Mouse (Mus musculus): ENCODE data around the gene Sppl2b. TPM values are rescaled to one million over a fixed set of nuclear protein-coding genes. Genes with fewer than 3 reads are reported as not detected.

Sppl2b gene
- polyA plus RNA-seq, 2 experiments = 40.8 to 86.8 TPM

DNA sequence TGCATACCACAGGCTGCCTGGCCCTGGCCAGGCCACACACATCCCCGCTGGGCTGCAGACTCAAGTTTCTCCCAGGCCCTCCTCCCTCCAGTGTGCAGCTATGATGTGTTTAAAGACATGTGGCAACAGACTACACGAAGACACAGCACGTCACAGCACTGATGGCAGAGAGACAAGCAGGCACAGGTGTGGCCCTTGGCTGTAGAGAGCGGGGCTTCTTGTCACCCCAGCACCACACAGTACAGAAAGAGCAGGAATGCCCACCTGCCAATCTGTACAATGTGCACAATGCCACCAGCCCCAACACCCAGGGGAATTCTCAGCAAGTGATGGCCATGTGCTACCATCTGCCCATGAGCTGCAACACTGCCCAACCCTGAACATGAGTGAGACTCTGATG is 56.3 kb downstream of the Sppl2b start:
- no peaks in the 10 kb centered on the region for H3K27me3 ChIP-seq (ENCODE audit: control insufficient read depth, insufficient read depth, low read length)
- H3K4me1 ChIP-seq (ENCODE audit: control insufficient read depth, insufficient read depth, low read length) = no peaks in the 10 kb centered on the region
- H3K36me3 ChIP-seq (ENCODE audit: control insufficient read depth, insufficient read depth, low read length) = peaks cover 60% of the 10 kb centered on the region
- ATAC-seq (ENCODE audit: low FRiP score, low read depth) (peak; percentile 32), DNase-seq (ENCODE audit: low spot score) (peak; percentile 25)
- H3K9me3 ChIP-seq (ENCODE audit: control insufficient read depth, low read length) = no peaks in the 10 kb centered on the region
- no peak overlapping the region for H3K4me3 ChIP-seq (replicated peaks; ENCODE audit: low read length)
- WGBS = 95% methylated on average over 4 of the region's 4 CpGs
- TF ChIP-seq POLR2A (IDR thresholded peaks at IDR 0.05; ENCODE audit: borderline replicate concordance, extremely low read depth, insufficient read depth, insufficient read length) = no peak
- H3K9ac ChIP-seq (ENCODE audit: low read depth, low read length, severe bottlenecking) = no peak overlapping the region
- H3K27ac ChIP-seq (replicated peaks; ENCODE audit: low read depth, low read length) = no peak overlapping the region
- no peak overlapping the region for H3K4me2 ChIP-seq (replicated peaks; ENCODE audit: low read depth, low read length, severe bottlenecking)

DNA sequence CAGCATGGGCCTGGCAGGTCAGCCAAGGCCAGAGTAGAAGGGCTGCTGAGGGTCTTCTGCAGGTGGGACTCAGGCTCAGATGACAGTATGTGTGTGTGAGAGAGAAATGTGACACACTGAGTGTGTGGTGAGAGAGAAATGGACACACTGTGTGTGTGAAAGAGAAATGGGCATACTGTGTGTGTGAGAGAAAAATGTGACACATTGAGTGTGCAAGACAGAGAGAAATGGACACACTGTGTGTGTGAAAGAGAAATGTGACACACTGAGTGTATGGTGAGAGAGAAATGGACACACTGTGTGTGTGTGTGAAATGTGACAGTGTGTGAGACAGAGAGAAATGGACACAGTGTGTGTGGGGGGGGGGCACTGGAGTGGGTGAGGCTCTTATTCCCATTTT is 56.8 kb downstream of the Sppl2b start:
- ATAC-seq (ENCODE audit: low FRiP score, low read depth) (no peak), DNase-seq (ENCODE audit: low spot score) (no peak)
- Histone ChIP-seq H3K4me1 (ENCODE audit: control insufficient read depth, insufficient read depth, low read length) (no peaks in the 10 kb centered on the region; the same call in 1 of the 2 replicates), H3K4me3 (replicated peaks; ENCODE audit: low read length) (no peak overlapping the region), H3K9me3 (ENCODE audit: control insufficient read depth, low read length) (no peaks in the 10 kb centered on the region), H3K4me2 (replicated peaks; ENCODE audit: low read depth, low read length, severe bottlenecking) (no peak overlapping the region), H3K9ac (ENCODE audit: low read depth, low read length, severe bottlenecking) (no peak overlapping the region), H3K36me3 (ENCODE audit: control insufficient read depth, insufficient read depth, low read length) (peaks cover 57% of the 10 kb centered on the region), H3K27me3 (ENCODE audit: control insufficient read depth, insufficient read depth, low read length) (no peaks in the 10 kb centered on the region), H3K27ac (replicated peaks; ENCODE audit: low read depth, low read length) (no peak overlapping the region)
- TF ChIP-seq POLR2A (IDR thresholded peaks at IDR 0.05; ENCODE audit: borderline replicate concordance, extremely low read depth, insufficient read depth, insufficient read length) = no peak

DNA sequence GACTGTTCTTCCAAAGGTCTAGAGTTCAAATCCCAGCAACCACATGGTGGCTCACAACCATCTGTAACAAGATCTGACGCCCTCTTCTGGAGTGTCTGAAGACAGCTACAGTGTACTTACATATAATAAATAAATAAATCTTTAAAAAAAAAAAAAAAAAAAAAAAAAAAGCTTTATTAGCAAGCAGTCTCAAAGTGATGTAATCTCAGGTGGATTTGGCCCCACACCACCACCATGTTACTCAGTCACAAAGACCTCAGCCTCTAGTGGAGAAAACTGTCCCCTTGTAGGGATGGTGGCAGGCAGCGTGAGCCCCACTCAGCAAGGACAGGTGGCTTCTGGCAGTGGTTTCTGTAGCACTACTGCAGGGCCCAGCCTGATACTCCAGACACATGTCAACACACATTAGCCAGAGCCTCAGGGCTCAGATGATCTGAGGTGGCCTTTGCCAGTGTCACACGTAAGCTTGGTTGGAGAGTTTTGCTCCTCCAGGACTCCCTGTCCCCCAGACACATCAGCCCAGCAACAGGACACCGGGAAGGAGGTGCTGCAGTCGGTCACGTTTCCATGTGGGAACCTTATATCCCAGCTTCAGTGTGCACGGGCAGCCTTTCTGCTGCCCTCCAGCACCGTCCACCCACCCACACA is 58.4 kb downstream of the Sppl2b start:
- Histone ChIP-seq H3K9me3 (ENCODE audit: control insufficient read depth, low read length) (no peaks in the 10 kb centered on the region), H3K4me3 (replicated peaks; ENCODE audit: low read length) (no peak overlapping the region), H3K4me1 (ENCODE audit: control insufficient read depth, insufficient read depth, low read length) (peaks cover 6% of the 10 kb centered on the region; the same call in 1 of the 2 replicates), H3K36me3 (ENCODE audit: control insufficient read depth, insufficient read depth, low read length) (peaks cover 45% of the 10 kb centered on the region), H3K27ac (replicated peaks; ENCODE audit: low read depth, low read length) (no peak overlapping the region), H3K4me2 (replicated peaks; ENCODE audit: low read depth, low read length, severe bottlenecking) (no peak overlapping the region), H3K27me3 (ENCODE audit: control insufficient read depth, insufficient read depth, low read length) (no peaks in the 10 kb centered on the region), H3K9ac (ENCODE audit: low read depth, low read length, severe bottlenecking) (no peak overlapping the region)
- no peak for TF ChIP-seq POLR2A (IDR thresholded peaks at IDR 0.05; ENCODE audit: borderline replicate concordance, extremely low read depth, insufficient read depth, insufficient read length)
- 84% methylated on average over 7 of the region's 8 CpGs for WGBS
- no peak for DNase-seq (ENCODE audit: low spot score)
- no peak for ATAC-seq (ENCODE audit: low FRiP score, low read depth)

DNA sequence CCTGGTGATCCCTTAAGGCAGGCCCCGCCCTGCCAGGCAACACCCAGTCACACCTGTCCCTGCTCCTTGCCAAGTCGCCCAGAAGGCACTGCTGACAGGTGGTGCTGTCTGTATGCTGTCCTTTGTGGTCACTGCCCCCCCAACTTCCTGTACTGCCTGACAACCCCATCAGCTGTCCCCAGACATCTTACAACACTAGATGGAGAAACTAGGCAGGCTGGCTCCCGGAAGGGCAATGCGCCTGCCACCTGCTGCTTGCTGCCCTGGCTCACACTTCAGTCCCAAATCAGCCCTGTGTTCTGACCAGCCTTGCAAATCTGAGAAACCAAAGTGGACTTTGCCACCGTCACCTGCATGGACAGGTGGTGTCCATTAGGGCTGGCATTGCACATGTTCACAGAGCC is 59.2 kb downstream of the Sppl2b start:
- H3K9ac ChIP-seq (ENCODE audit: low read depth, low read length, severe bottlenecking) = no peak overlapping the region
- peaks cover 7% of the 10 kb centered on the region; the same call in 1 of the 2 replicates for H3K4me1 ChIP-seq (ENCODE audit: control insufficient read depth, insufficient read depth, low read length)
- no peaks in the 10 kb centered on the region for H3K9me3 ChIP-seq (ENCODE audit: control insufficient read depth, low read length)
- peaks cover 37% of the 10 kb centered on the region for H3K36me3 ChIP-seq (ENCODE audit: control insufficient read depth, insufficient read depth, low read length)
- H3K27ac ChIP-seq (replicated peaks; ENCODE audit: low read depth, low read length) = no peak overlapping the region
- DNase-seq (ENCODE audit: low spot score) = peak; percentile 39
- no peak for TF ChIP-seq POLR2A (IDR thresholded peaks at IDR 0.05; ENCODE audit: borderline replicate concordance, extremely low read depth, insufficient read depth, insufficient read length)
- 80% methylated on average over 5 of the region's 5 CpGs for WGBS
- no peak overlapping the region for H3K4me2 ChIP-seq (replicated peaks; ENCODE audit: low read depth, low read length, severe bottlenecking)
- peak; percentile 48 for ATAC-seq (ENCODE audit: low FRiP score, low read depth)
- H3K27me3 ChIP-seq (ENCODE audit: control insufficient read depth, insufficient read depth, low read length) = no peaks in the 10 kb centered on the region
- no peak overlapping the region for H3K4me3 ChIP-seq (replicated peaks; ENCODE audit: low read length)

DNA sequence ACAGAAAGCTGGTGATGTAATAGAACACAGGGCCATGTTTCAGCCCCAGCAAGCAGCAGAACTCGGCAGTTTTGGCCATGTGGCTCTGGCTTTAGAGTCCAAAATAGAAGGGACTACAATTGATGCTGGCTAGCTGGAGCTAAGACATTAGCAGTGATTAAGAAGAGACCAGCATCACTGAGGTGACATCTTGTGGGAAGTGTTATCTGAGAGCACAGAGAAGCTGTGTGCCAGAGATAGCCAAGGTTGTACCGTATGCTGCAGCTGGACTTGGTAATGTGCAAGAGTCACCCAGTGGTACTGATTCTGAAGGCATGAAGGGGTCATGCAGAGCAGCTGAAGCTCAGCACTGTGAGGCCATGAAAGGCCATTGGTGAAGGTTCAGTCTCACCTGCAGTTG is 60.2 kb downstream of the Sppl2b start:
- H3K4me2 ChIP-seq (replicated peaks; ENCODE audit: low read depth, low read length, severe bottlenecking) = no peak overlapping the region
- no peaks in the 10 kb centered on the region for H3K27me3 ChIP-seq (ENCODE audit: control insufficient read depth, insufficient read depth, low read length)
- H3K36me3 ChIP-seq (ENCODE audit: control insufficient read depth, insufficient read depth, low read length) = peaks cover 27% of the 10 kb centered on the region
- no peak overlapping the region for H3K4me3 ChIP-seq (replicated peaks; ENCODE audit: low read length)
- TF ChIP-seq POLR2A (IDR thresholded peaks at IDR 0.05; ENCODE audit: borderline replicate concordance, extremely low read depth, insufficient read depth, insufficient read length) = no peak
- peaks cover 7% of the 10 kb centered on the region; the same call in 1 of the 2 replicates for H3K4me1 ChIP-seq (ENCODE audit: control insufficient read depth, insufficient read depth, low read length)
- no peaks in the 10 kb centered on the region for H3K9me3 ChIP-seq (ENCODE audit: control insufficient read depth, low read length)
- DNase-seq (ENCODE audit: low spot score) (no peak), ATAC-seq (ENCODE audit: low FRiP score, low read depth) (no peak)
- no peak overlapping the region for H3K9ac ChIP-seq (ENCODE audit: low read depth, low read length, severe bottlenecking)
- 90% methylated on average over 2 of the region's 2 CpGs for WGBS
- no peak overlapping the region for H3K27ac ChIP-seq (replicated peaks; ENCODE audit: low read depth, low read length)

Measured in limb, embryonic 14.5 days (tissue).